Mouse (Mus musculus): ENCODE measurements around the gene AI467606.

- TF ChIP-seq POLR2A (IDR thresholded peaks at IDR 0.05; ENCODE audit: insufficient read depth, low read length) (no peak), CTCF (IDR thresholded peaks at IDR 0.05; ENCODE audit: low read depth, low read length) (peak; percentile 27)
Measured at GRCm38 (mm10) chr7:127077692-127078091, 13.5 kb upstream of the AI467606 start.

Data from ES-Bruce4 (cell line).